Mouse (Mus musculus) mature B cell (primary cell): ENCODE measurements around the gene Metap1d.

Experiments used
- in situ Hi-C: fragments of 300-500 bp; cut with MboI; formaldehyde crosslinking; loops from 2 replicates; pipeline ENCODE4 v1.14.3; 2019

Gene Metap1d

GRCm38 (mm10) chr2:71475311-71475710 lies 22.2 kb downstream of the Metap1d start:
- in situ Hi-C loops = no loop called here

- in situ Hi-C loops = no loop called here
Observed at GRCm38 (mm10) chr2:71475760-71476159, 22.7 kb downstream of the Metap1d start.

- in situ Hi-C loops = no loop called here
Observed at GRCm38 (mm10) chr2:71477787-71478186, 24.7 kb downstream of the Metap1d start.

GRCm38 (mm10) chr2:71479917-71480316 lies 26.8 kb downstream of the Metap1d start:
- in situ Hi-C loops = no loop called here

- in situ Hi-C loops = no loop called here
Observed at GRCm38 (mm10) chr2:71481825-71482224, 28.7 kb downstream of the Metap1d start.

GRCm38 (mm10) chr2:71483046-71483716 lies 30.1 kb downstream of the Metap1d start:
- in situ Hi-C loops = no loop called here

GRCm38 (mm10) chr2:71483717-71484066 lies 30.6 kb downstream of the Metap1d start:
- in situ Hi-C loops = no loop called here

GRCm38 (mm10) chr2:71491295-71491694 lies 38.2 kb downstream of the Metap1d start:
- in situ Hi-C loops = no loop called here

- in situ Hi-C loops = no loop called here
Observed at GRCm38 (mm10) chr2:71493161-71493683, 40.1 kb downstream of the Metap1d start.

- in situ Hi-C loops = no loop called here
Observed at GRCm38 (mm10) chr2:71494503-71494902, 41.4 kb downstream of the Metap1d start.

- in situ Hi-C loops = no loop called here
Observed at GRCm38 (mm10) chr2:71494971-71495370, 41.9 kb downstream of the Metap1d start.

- in situ Hi-C loops = no loop called here
Observed at GRCm38 (mm10) chr2:71497175-71497574, 44.1 kb downstream of the Metap1d start.

GRCm38 (mm10) chr2:71499276-71500230 lies 46.5 kb downstream of the Metap1d start:
- in situ Hi-C loops = no loop called here

GRCm38 (mm10) chr2:71504852-71505251 lies 51.8 kb downstream of the Metap1d start:
- in situ Hi-C loops = no loop called here

GRCm38 (mm10) chr2:71511209-71511608 lies 58.1 kb downstream of the Metap1d start:
- in situ Hi-C loops = no loop called here

GRCm38 (mm10) chr2:71512326-71512725 lies 59.2 kb downstream of the Metap1d start:
- in situ Hi-C loops = no loop called here

GRCm38 (mm10) chr2:71516995-71517394 lies 63.9 kb downstream of the Metap1d start:
- in situ Hi-C loops = no loop called here

- in situ Hi-C loops = no loop called here
Observed at GRCm38 (mm10) chr2:71517466-71518099, 64.5 kb downstream of the Metap1d start.

GRCm38 (mm10) chr2:71522871-71523270 lies 69.8 kb downstream of the Metap1d start:
- in situ Hi-C loops = no loop called here

GRCm38 (mm10) chr2:71523431-71523830 lies 70.4 kb downstream of the Metap1d start:
- in situ Hi-C loops = no loop called here

GRCm38 (mm10) chr2:71524763-71525162 lies 71.7 kb downstream of the Metap1d start:
- in situ Hi-C loops = no loop called here

GRCm38 (mm10) chr2:71526595-71527322 lies 73.7 kb downstream of the Metap1d start:
- in situ Hi-C loops = no loop called here
